Mouse (Mus musculus): ENCODE measurements around the gene Nucks1.
A peak's percentile ranks its signal among the peaks of the same experiment; 100 is the strongest.

Gene Nucks1

DNA sequence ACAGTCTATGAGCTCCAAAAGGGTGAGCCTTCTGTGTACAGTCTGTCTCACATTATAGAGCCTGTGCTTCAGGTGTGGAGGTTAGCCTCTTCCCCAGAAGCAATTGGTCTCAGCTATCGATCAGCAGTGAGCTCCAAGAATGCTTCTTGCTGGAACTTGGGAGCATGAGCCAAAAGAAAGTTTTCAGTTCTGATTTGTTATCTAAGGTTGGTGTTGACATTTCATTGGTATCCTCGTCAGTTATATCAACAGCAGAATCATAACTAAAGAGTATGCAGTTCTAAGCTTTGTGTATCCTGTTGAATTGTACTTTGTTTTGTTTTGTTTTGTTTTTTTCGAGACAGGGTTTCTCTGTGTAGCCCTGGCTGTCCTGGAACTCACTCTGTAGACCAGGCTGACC lies 11.8 kb downstream of the Nucks1 start:
- no peak for DNase-seq (ENCODE audit: low spot score)

DNA sequence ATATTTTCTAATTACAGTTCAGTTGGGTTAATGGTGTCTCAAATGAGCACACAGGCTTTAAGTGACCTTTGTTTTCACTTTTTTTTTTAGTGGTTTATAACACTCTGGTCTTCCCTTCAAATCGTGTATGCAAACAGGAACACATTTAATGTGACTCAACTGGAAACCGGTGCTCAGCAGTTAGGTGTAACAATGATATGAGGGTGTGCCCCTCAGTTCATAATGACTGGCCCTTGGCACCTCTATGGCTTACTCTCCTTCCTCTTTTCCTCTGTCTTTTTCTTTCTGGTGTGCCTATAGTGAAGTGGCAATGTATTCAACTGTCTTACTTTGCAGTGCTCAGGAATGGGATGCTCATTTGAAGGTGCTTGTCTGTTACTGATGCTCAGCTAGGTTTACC lies 23.1 kb downstream of the Nucks1 start:
- no peak for DNase-seq (ENCODE audit: low spot score)

- peak; percentile 25 for DNase-seq (ENCODE audit: low spot score)
Observed at GRCm38 (mm10) chr1:131937659-131938305, 27.4 kb downstream of the Nucks1 start.

- no peak for DNase-seq (ENCODE audit: low spot score)
Observed at GRCm38 (mm10) chr1:131938811-131939210, 28.5 kb downstream of the Nucks1 start.

- no peak for DNase-seq (ENCODE audit: low spot score)
Observed at GRCm38 (mm10) chr1:131940711-131941244, 30.4 kb downstream of the Nucks1 start.

DNA sequence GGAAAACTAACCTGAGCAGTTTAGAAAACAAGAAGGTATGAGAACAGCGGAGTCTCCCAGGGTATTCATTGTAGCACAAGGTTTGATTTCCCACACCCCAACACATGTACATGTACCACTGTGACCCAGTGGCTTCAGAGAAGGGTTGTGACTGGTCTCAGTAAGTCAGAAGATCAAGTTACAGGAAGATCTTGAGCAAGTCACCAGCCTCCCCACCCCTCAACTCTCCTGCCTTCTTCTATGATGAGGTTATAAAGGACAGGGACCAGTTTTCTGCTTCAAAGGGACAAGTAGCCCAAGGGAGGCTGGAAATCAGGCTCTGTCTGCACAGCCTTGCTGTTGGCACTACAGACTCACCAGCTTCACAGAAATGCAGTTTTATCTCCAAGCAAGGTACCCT lies 31.2 kb downstream of the Nucks1 start:
- DNase-seq (ENCODE audit: low spot score): no peak

GRCm38 (mm10) chr1:131942621-131943590 lies 32.6 kb downstream of the Nucks1 start:
- DNase-seq (ENCODE audit: low spot score): no peak

GRCm38 (mm10) chr1:131945674-131946440 lies 35.5 kb downstream of the Nucks1 start:
- no peak for DNase-seq (ENCODE audit: low spot score)

DNA sequence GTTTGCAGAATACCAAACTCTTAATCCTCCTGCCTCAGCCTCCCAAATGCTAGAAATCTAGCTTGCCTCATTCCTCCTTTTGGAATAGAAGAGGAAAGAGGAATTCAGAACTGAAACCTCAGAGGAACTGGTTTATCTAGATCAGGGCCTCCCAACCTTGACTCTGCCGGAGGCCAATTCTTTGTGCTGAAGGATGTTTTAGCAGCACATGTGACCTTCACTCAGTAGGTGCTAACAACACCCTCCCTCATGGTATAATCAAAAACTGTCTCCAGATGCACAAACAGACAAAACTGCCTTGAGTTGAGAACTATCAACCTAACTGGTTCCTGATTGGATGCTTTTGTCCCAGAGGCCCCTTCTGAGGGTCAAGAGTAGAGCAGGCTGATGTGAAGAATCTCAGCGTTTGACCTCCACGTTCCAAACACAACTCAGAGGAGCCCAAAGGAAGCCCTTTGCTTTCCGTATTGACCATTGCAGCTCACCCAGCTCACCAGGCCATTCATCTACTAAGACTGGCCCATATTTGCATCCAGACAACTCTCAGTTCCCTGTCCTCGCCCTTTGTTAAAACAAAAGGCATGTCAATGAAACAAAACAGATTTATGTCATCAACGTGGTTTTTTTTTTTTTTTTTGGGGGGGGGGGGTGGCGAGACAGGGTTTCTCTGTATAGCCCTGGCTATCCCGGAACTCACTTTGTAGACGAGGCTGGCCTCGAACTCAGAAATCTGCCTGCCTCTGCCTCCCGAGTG lies 36.3 kb downstream of the Nucks1 start:
- no peak for DNase-seq (ENCODE audit: low spot score)

DNA sequence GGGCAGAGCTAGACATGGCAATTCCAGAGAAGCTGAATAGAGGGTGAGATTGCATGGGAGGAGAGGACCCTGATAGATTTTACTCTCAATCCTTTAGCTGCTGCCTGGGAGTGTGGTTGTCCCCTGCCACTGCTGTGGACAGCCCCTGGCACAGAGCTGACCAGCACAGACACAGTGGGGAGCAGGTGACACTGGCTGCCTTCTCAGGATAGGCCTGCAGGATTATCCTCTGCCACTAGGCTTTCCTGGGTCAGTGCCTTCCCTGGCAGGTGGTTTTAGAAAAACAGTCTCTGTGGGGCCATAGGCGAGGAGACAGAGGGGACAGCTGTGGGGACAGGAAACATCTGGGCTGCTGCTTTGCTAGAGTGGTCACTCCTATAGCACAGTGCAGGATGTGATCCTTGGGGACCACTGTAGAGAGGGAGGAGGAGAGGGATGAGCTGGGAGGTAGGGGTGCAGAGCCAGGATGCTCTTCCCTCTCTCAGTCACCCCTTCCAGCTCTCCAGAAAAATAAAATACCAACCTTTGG lies 37.7 kb downstream of the Nucks1 start:
- no peak for DNase-seq (ENCODE audit: low spot score)

DNA sequence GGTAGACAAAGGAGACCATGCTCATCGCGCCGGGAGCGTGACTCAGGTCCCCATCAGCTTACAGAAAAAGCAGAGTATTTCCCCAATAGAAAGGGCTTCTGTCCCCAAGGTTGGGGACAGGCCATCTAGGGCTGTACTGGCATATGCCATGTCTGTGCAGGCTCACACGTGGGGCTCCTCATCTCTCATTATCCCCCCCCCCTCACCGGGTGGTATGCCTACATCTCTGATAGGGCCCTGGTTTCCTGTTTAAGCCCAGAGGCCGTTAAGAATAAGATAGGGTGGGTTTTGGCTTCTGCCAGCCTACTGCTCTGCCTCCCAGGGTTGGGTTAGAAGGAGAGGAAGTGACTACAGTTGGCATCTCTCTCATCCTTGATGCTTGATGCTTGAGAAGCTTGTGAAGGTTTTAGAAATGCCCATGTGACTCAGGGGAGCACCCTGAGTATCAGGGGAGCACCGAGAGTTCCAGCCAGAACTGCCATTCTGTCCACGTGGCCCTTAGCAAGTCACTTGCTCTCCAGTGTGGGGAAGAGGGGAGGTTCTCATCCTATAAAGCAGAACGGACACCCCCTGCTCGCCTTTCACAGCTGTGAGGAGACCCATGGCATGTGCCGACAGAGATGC lies 44.0 kb downstream of the Nucks1 start:
- DNase-seq (ENCODE audit: low spot score): no peak

DNA sequence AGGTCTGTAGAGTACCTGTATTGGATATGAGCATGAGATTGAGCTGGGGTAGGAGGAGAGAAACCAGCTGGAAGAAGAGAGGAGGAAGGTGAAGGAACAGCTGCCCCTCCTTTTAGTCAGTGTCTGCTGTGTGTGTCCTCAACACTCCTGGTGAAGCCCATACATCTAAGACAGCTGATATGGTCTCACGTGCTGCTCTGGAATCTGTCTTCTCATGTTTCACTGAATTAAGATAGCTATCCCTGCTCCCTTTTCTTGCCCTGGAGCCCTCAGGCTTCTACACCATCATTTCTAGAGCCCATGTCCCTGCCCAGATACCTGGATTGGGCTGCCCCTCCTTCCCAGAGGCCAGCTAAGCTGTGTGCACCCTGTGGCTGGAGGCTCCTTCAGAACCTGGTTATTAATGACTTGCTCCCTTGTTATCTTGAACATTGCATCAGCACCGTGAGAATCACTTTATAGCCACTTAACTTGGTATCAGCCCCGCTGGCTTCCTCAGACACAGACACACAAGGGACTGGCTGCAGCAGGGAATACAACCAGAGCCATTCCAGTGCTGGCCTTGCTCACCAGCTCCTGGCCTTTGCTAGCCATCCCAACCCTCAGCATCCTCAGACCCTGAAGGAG lies 44.9 kb downstream of the Nucks1 start:
- DNase-seq (ENCODE audit: low spot score): no peak

DNA sequence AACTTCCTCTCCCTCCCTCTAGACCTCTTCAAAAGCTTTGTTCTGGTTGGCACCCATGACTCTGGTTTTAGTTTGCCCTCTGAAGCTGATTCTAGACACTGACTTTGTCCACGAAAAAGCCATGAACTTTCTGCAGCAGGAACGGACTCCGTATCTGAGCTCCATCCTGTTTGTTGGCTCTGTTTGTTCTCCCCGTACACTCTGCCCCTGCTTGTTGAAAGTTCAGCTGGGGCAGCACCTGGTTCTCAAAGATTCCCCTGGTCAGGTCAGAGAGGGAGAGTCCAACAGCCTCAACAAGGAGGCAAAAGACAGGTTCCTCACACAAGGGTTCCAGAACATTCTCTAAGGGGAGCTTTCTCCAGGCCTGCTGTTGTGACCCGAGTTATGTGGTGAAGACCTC lies 47.1 kb downstream of the Nucks1 start:
- DNase-seq (ENCODE audit: low spot score): no peak

GRCm38 (mm10) chr1:131961004-131961403 lies 50.7 kb downstream of the Nucks1 start:
- DNase-seq (ENCODE audit: low spot score): no peak

GRCm38 (mm10) chr1:131962606-131963084 lies 52.3 kb downstream of the Nucks1 start, which contains the start of gene Slc45a3:
Gene Slc45a3 (plus strand): TSS chr1:131962967.
- DNase-seq (ENCODE audit: low spot score): no peak

GRCm38 (mm10) chr1:131963085-131963951 lies 53.0 kb downstream of the Nucks1 start:
- no peak for DNase-seq (ENCODE audit: low spot score)

DNA sequence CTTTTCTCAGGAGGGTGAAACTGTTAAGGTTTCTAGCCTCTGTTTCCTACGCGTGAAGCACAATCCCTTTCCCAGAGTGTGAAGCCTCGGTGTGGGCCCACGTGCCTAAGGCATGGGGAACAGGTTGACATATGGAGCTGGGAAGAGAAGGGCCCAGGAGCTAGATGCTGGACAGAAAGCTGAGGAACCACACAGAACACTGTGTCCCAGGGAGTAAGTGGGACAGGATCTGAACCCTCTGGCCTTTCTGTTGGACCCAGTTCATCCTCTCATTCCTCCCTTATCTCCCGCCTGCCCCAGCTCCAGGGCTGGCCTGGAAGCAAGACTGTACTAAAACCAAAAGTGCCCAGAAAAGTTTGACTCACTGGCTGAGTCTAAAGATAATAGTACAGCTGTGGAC lies 53.8 kb downstream of the Nucks1 start:
- DNase-seq (ENCODE audit: low spot score): peak; percentile 40

DNA sequence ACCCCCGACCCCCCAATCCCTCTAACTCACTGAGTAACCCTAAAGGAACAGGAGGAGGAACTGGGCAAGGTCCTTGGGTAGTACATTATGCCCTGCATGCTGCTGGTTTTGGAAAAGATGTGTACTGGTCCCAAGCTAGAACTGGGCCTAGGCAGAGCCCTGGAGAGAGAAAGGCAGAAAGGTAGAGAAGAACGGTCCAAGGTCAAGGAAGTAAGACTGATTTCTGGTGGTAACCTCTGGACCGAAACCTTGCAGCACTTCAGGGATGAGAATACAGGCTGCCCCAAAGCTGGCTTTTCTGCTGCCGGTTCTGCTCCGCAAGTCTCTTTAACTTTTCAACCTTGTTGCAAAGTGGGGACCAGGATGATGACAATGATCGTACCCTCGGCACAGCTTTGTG lies 54.2 kb downstream of the Nucks1 start:
- no peak for DNase-seq (ENCODE audit: low spot score)

DNA sequence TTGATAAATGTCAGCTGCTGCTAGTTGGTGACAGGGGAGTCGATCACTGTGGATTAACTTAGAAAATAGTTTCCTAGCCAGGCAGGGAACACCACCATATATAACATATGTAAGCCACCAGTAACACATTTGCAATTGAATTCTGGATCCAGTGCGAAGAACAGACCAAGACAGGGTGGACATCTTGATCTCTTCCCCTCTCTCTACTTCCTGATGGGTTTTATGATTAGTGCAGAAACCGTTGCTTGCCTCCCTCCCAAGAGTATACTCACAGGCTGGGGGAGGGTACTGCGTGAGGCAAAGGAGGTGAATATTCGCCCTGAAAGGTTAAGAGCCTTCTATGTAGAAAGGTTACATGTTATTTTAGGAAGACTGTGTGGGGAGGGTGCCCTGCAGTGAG lies 55.5 kb downstream of the Nucks1 start:
- no peak for DNase-seq (ENCODE audit: low spot score)
